ENCODE assay signal across 8 mouse cellular contexts in genomic region chr16:21392099-21392498, GRCm38 (mm10). TPM values are rescaled to one million over a fixed set of nuclear protein-coding genes. Genes with fewer than 3 reads are reported as not detected.
A peak's percentile ranks its signal among the peaks of the same experiment; 100 is the strongest.
DNase-seq lines count a peak whose midpoint lies in the region; ATAC-seq and TF ChIP-seq lines count a peak whose summit lies in the region.

No protein-coding gene starts in this region.

- H3K27me3 ChIP-seq in embryonic facial prominence, embryonic 11.5 days (ENCODE audit: control insufficient read depth, insufficient read depth, low read length): no peaks in the 10 kb centered on the region
- H3K27me3 ChIP-seq in intestine, postnatal 0 days (replicated peaks; ENCODE audit: control insufficient read depth, insufficient read depth, low read length): no peaks in the 10 kb centered on the region

- H3K36me3 ChIP-seq in embryonic facial prominence, embryonic 11.5 days (replicated peaks; ENCODE audit: control insufficient read depth, insufficient read depth, low read depth, low read length): no peaks in the 10 kb centered on the region
- no peaks in the 10 kb centered on the region for H3K36me3 ChIP-seq in intestine, postnatal 0 days (ENCODE audit: control insufficient read depth, insufficient read depth)

- no peak overlapping the region for H3K9ac ChIP-seq in embryonic facial prominence, embryonic 11.5 days (replicated peaks; ENCODE audit: low read length)
- H3K9ac ChIP-seq in intestine, postnatal 0 days (ENCODE audit: low read depth, low read length): no peak overlapping the region

- H3K4me1 ChIP-seq in embryonic facial prominence, embryonic 11.5 days (ENCODE audit: control insufficient read depth, insufficient read depth, low read length): peaks cover 4% of the 10 kb centered on the region
- H3K4me1 ChIP-seq in intestine, postnatal 0 days (replicated peaks; ENCODE audit: control insufficient read depth, insufficient read depth, low read length): no peaks in the 10 kb centered on the region

- H3K4me3 ChIP-seq in embryonic facial prominence, embryonic 11.5 days (ENCODE audit: low read depth, low read length): no peak overlapping the region
- H3K4me3 ChIP-seq in intestine, postnatal 0 days (ENCODE audit: low read depth, low read length): no peak overlapping the region

- DNase-seq in right cerebral cortex, postnatal 14 days: peak; percentile 57
- DNase-seq in right cerebral cortex, postnatal 36 days (ENCODE audit: low spot score in 2 of 2): no peak
- peak; percentile 55 for DNase-seq in embryonic facial prominence, embryonic 11.5 days (ENCODE audit: low spot score)
- peak; percentile 34 to 70 for DNase-seq in spleen, postnatal 4 days (ENCODE audit: low spot score in 2 of 2)
- DNase-seq in adrenal gland, adult (ENCODE audit: inconsistent age in 2 of 2, low spot score in 1 of 2): no peak
- DNase-seq in kidney, adult 11 months: no peak
- no peak for DNase-seq in layer of hippocampus, adult 11-12 months (ENCODE audit: low spot score)

- H3K27ac ChIP-seq in embryonic facial prominence, embryonic 11.5 days (replicated peaks; ENCODE audit: low read depth, low read length): peak overlapping the region; percentile 43; the same call in 1 of the 2 replicates
- no peak overlapping the region for H3K27ac ChIP-seq in intestine, postnatal 0 days (ENCODE audit: low read depth, low read length)

- ATAC-seq in embryonic facial prominence, embryonic 11.5 days (replicated peaks; ENCODE audit: insufficient number of reproducible peaks, low FRiP score, low TSS enrichment, low read depth): no peak
- ATAC-seq in intestine, postnatal 0 days: no peak

- peak; percentile 65 for TF ChIP-seq CTCF in intestine, postnatal 0 days (IDR thresholded peaks at IDR 0.05; ENCODE audit: low read depth)

- H3K9me3 ChIP-seq in embryonic facial prominence, embryonic 11.5 days (replicated peaks; ENCODE audit: control insufficient read depth, low read length): no peaks in the 10 kb centered on the region
- no peaks in the 10 kb centered on the region for H3K9me3 ChIP-seq in intestine, postnatal 0 days (ENCODE audit: control insufficient read depth)

- WGBS in embryonic facial prominence, embryonic 11.5 days: 65% methylated on average over 6 of the region's 6 CpGs
- 72% methylated on average over 6 of the region's 6 CpGs for WGBS in intestine, postnatal 0 days

- no peak overlapping the region for H3K4me2 ChIP-seq in embryonic facial prominence, embryonic 11.5 days (ENCODE audit: low read depth, low read length)
- H3K4me2 ChIP-seq in intestine, postnatal 0 days (replicated peaks; ENCODE audit: low read depth): no peak overlapping the region

RNA-seq across cellular contexts. Expression of gene Vps8, which starts 30.8 kb away (rescaled TPM):
- 16.7 and 19.0 TPM in 2 replicates for polyA plus RNA-seq in embryonic facial prominence, embryonic 11.5 days (2014; fragmentation: Nextera tagmentation; extraction: Ambion mirVana)
- 6.6 and 9.5 TPM in 2 replicates for polyA plus RNA-seq in intestine, postnatal 0 days (2015; fragmentation: Nextera tagmentation; extraction: Ambion mirVana)

Comparison
In these comparisons a context has a peak if more than half of its experiments do, and no peak if none do; other contexts are left out.
1. DNase-seq: peak in right cerebral cortex, postnatal 14 days (single experiment), embryonic facial prominence, embryonic 11.5 days (single experiment) and spleen, postnatal 4 days (2 of 2); none in right cerebral cortex, postnatal 36 days (0 of 2), adrenal gland, adult (0 of 2), kidney, adult 11 months (single experiment) and layer of hippocampus, adult 11-12 months (single experiment).